Mouse (Mus musculus) liver, postnatal 0 days (tissue): Measurements from ENCODE around the gene Myo1f.

Experiments
- CTCF ChIP-seq: sonication (generic); IDR thresholded peaks from 2 replicates; pipeline ENCODE4 v1.5.1; 2016; ENCODE audit warnings: antibody characterized with exemption, low read depth
- EP300 ChIP-seq: IDR thresholded peaks from 2 replicates; pipeline ENCODE4 v1.6.1; 2016; ENCODE audit warnings: antibody characterized with exemption, low read depth, mild to moderate bottlenecking

DNA sequence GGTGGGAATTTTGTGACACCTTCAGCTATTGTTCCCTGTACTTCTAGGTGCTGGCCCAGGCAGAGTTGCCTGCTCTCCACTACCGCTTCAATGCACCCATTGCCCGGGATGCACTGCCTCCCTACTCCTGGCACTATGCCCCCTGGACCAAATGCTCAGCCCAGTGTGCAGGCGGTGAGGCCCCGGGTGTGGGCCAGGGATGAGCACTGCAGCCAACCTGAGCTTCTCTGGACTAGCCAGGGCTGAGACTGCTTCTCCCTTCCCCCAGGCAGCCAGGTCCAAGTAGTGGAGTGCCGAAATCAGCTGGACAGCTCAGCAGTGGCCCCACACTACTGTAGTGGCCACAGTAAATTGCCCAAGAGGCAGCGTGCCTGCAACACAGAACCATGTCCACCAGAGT, 6.3 kb upstream of the Myo1f start:
- TF ChIP-seq CTCF (no peak), EP300 (no peak)
